Mouse (Mus musculus) kidney, embryonic 15.5 days (tissue): ENCODE results near the gene Furin. TPM values are rescaled to one million over a fixed set of nuclear protein-coding genes. Genes with fewer than 3 reads are reported as not detected.

Experiments
- ATAC-seq: fragments of 200-750 bp; cut with Nextera tagmentation; replicated peaks from 2 replicates; pipeline ENCODE4 v1.8.0; 2017; ENCODE audit warnings: moderate TSS enrichment; ENCODE audit not compliant: low FRiP score
- H3K27ac ChIP-seq: fragments of 300-500 bp; sonication (generic); 2 replicates; pipeline ENCODE4 v1.5.1; 2015; ENCODE audit warnings: mild to moderate bottlenecking, inconsistent platforms
- H3K27me3 ChIP-seq: fragments of 300-500 bp; sonication (generic); 2 replicates; pipeline ENCODE4 v1.6.1; 2015; ENCODE audit warnings: inconsistent platforms
- H3K36me3 ChIP-seq: fragments of 300-500 bp; sonication (generic); 2 replicates; pipeline ENCODE4 v1.6.1; 2015; ENCODE audit warnings: inconsistent platforms
- H3K4me1 ChIP-seq: fragments of 300-500 bp; sonication (generic); 2 replicates; pipeline ENCODE4 v1.6.1; 2015; ENCODE audit warnings: inconsistent platforms
- H3K4me2 ChIP-seq: fragments of 300-500 bp; sonication (generic); 2 replicates; pipeline ENCODE4 v1.6.1; 2015; ENCODE audit warnings: moderate library complexity, mild to moderate bottlenecking, inconsistent platforms
- H3K4me3 ChIP-seq: fragments of 300-500 bp; sonication (generic); replicated peaks from 2 replicates; pipeline ENCODE4 v1.5.1; 2015; ENCODE audit warnings: mild to moderate bottlenecking, inconsistent platforms
- H3K9ac ChIP-seq: fragments of 300-500 bp; sonication (generic); 2 replicates; pipeline ENCODE4 v1.6.1; 2015; ENCODE audit warnings: mild to moderate bottlenecking, inconsistent platforms
- H3K9me3 ChIP-seq: fragments of 300-500 bp; sonication (generic); replicated peaks from 2 replicates; pipeline ENCODE4 v1.6.1; 2016; ENCODE audit warnings: inconsistent platforms
- WGBS: fragments of 180-500 bp; shearing (Covaris S2); methylation state at CpG from one replicate; pipeline ENCODE4 v1.1.7; 2015; ENCODE audit warnings: mixed read lengths; 5-methylcytosine and 5-hydroxymethylcytosine counted together
- polyA plus RNA-seq: library from polyadenylated mRNA; unstranded; fragments of >200 nt; fragmentation: Nextera tagmentation; extraction: Ambion mirVana; gene quantifications from 2 replicates; pipeline ENCODE4 v1.2.1, GENCODE M21; 2015

Gene Furin
- polyA plus RNA-seq, 1 experiment from 2014 or later = 13.5 TPM

DNA sequence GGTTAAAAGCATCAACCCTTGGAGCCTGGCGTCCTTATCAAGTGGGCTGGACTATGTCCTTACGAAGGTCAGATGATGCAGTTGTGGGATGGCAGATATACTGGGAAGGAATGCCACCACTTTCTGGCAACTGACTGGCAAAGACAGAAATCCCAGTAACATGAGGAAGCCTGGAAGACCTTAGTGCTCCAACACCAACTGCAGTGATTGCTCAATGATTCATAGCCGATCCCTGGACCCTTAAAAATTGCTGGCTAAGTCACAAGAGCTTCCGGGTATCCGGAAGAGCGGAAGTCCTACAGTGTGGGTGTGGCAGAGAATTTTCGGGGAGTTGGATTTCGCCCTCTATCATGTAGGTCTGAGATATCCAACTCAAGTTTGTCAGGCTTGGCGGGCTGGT lies 59.1 kb downstream of the Furin start:
- ATAC-seq = no peak
- Histone ChIP-seq H3K9me3 (no peaks in the 10 kb centered on the region), H3K4me3 (no peak overlapping the region), H3K4me2 (no peak overlapping the region), H3K27me3 (no peaks in the 10 kb centered on the region), H3K9ac (no peak overlapping the region), H3K27ac (no peak overlapping the region), H3K36me3 (peaks cover 16% of the 10 kb centered on the region), H3K4me1 (peaks cover 32% of the 10 kb centered on the region)
- WGBS = 80% methylated on average over 9 of the region's 9 CpGs

DNA sequence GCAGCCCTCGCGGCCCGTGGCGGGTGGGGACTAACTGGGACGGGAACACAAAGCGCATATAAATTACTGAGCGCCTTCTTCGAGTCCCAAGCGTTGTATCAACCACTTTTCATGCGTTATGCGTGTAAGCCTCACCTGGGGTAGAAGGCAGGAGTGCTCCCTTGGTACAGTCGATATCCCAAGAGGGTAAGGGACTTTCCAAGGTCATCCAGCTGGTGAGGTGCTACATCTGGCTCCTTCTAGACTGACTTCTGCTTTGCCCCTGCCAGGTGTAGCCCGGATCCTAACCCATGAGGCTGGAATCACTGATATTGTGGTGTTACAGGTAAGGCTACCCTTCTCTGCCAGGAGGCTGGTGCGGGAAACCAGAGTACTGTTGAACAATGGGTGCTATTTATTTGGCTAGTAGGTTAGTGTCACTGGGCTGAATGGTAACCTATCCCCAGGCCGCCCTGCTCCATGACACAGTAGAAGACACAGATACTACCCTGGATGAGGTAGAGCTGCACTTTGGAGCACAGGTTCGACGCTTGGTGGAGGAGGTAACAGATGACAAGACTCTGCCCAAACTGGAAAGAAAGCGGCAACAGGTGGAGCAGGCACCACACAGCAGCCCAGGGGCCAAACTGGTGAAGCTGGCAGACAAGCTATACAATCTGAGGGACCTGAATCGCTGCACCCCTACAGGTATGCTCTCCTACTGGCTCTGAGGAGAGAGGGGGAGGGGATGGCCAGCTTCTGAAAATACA lies 61.8 kb downstream of the Furin start:
- no peak for ATAC-seq
- H3K4me2 ChIP-seq = peak overlapping the region; percentile 85

DNA sequence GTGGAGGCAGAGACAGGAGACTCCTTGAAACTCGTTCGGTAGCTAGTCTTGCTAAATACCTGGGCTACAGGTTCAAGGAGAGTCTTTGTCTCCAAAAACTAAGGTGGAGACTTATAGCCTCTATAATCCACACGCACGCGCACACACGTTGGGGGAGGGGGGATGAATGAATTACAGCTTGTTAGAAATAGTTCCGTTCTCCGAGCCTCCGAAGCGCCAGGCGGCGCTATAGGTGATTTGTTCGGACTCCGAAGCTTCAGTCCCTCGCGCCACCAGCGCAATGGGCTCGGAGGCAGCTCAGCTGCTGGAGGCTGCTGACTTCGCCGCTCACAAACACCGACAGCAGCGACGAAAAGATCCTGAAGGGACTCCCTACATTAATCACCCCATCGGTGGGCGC lies 62.4 kb downstream of the Furin start, which contains the start of gene Hddc3:
Hddc3 (plus strand) TSS at position 247 of the 400 bp plus-strand sequence.
- Histone ChIP-seq H3K4me3 (peak within 1 kb of the TSS; percentile 59), H3K9me3 (no peaks in the 10 kb centered on the region), H3K27me3 (no peaks in the 10 kb centered on the region), H3K36me3 (peaks cover 11% of the 10 kb centered on the region; the same call in 1 of the 2 replicates), H3K27ac (peak within 1 kb of the TSS; percentile 77), H3K9ac (peak within 1 kb of the TSS; percentile 75), H3K4me2 (peak within 1 kb of the TSS; percentile 85), H3K4me1 (peaks cover 52% of the 10 kb centered on the region)
- ATAC-seq = no peak
- under 1% methylated on average over 25 of the region's 25 CpGs for WGBS

More for the DNA sequence above, 61.8 kb downstream of the Furin start:
- Histone ChIP-seq H3K4me3 (peak overlapping the region; percentile 59), H3K4me1 (peaks cover 51% of the 10 kb centered on the region), H3K27me3 (no peaks in the 10 kb centered on the region), H3K9ac (peak overlapping the region; percentile 75), H3K36me3 (peaks cover 5% of the 10 kb centered on the region; the same call in 1 of the 2 replicates), H3K27ac (peak overlapping the region; percentile 77), H3K9me3 (no peaks in the 10 kb centered on the region)
- WGBS = 23% methylated on average over 19 of the region's 19 CpGs

DNA sequence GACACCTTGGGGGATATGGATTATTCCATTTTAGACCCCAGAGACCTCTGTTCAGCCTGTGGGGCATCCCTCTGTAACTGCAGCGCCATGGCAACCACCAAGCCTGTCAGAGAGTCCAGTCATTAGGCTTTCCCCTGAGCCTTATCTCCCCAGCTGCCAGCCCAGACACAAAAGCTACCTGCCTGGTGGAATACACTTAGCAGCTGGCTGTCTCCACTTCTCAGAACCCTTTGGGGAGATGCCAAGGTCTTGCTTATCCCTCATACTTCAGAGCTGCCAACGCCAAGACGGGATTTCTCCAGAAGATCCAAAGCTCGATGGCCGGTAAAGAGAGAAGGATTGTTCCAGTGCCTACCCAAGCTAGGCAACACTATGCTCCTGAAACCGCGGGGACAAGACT lies 63.4 kb downstream of the Furin start:
- H3K4me1 ChIP-seq = peaks cover 47% of the 10 kb centered on the region
- H3K4me2 ChIP-seq = no peak overlapping the region
- H3K36me3 ChIP-seq = peaks cover 22% of the 10 kb centered on the region
- no peaks in the 10 kb centered on the region for H3K27me3 ChIP-seq
- no peak for ATAC-seq
- no peak overlapping the region for H3K4me3 ChIP-seq
- H3K9me3 ChIP-seq = no peaks in the 10 kb centered on the region
- H3K27ac ChIP-seq = no peak overlapping the region
- WGBS = 76% methylated on average over 7 of the region's 7 CpGs
- no peak overlapping the region for H3K9ac ChIP-seq

DNA sequence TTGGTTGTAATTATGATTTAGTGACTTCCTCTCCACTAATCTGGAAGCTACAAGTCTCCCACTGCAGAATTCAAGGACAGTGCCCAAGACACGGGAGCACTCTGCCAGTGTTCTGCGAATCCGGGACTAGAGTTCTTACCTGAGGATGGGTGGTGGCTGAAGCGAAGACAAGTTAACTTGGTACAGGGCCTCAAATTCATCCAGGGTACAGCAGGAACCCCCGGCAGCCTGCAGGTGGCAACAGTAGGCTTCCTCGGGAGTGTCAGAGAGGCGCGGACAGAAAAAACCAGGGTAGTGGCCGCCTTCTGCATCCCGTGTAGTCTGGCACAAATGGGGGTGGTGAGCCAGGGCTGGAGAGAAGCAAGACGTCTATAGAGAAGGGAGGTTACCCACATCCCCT lies 64.4 kb downstream of the Furin start, which contains the start of gene Unc45a:
Unc45a (minus strand) TSS at position 213 of the 400 bp plus-strand sequence.
- WGBS = 1% methylated on average over 11 of the region's 11 CpGs
- H3K36me3 ChIP-seq = peaks cover 32% of the 10 kb centered on the region
- ATAC-seq = peak; percentile 65
- peak within 1 kb of the TSS; percentile 93 for H3K27ac ChIP-seq
- peak within 1 kb of the TSS; percentile 58 for H3K9ac ChIP-seq
- H3K4me1 ChIP-seq = peaks cover 42% of the 10 kb centered on the region
- H3K9me3 ChIP-seq = no peaks in the 10 kb centered on the region
- peak within 1 kb of the TSS; percentile 77 for H3K4me3 ChIP-seq
- H3K27me3 ChIP-seq = no peaks in the 10 kb centered on the region
- H3K4me2 ChIP-seq = peak within 1 kb of the TSS; percentile 87

DNA sequence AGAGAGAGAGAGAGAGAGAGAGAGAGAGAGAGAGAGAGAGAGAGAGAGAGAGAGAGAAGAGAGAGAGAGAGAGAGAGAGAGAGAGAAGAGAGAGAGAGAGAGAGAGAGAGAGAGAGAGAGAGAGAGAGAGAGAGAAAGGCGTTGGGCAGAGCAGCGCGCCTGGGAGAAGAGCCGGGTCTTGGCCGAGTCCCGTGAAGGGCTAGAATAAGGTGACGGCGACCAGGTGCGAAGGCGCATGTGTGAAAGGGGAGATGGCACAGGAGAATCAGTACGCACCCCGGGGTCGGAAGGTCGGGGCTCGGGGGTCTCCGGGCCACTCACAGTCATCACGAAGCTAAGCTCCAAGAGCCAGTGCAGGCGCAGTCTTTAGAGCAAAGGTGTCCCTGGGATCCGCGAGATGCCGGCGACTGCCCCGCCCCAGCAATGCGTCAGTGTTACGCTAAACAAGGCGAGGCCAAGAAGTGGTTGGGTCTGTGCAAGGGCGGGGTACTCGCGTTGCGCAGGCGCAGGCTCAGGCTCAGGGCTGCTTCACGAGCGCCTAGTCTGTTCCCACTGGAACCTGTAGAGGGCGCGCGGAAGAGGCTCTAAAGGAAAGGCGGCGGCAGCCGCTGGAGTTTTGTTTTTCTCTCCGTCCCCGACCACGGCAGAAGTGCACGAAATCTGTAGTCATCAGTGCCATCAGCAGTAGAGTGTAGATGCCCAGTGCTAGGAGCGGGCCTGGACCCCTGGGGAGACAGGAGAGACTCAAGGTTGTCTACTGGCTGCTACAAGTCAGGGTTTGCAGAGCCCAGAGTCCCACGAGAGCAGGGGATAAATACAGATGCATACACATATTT lies 65.2 kb downstream of the Furin start:
- peak; percentile 98 for ATAC-seq
- H3K27me3 ChIP-seq = no peaks in the 10 kb centered on the region
- peak overlapping the region; percentile 59 for H3K9ac ChIP-seq
- no peaks in the 10 kb centered on the region for H3K9me3 ChIP-seq
- H3K4me2 ChIP-seq = peak overlapping the region; percentile 87
- under 1% methylated on average over 45 of the region's 45 CpGs for WGBS
- H3K4me3 ChIP-seq = peak overlapping the region; percentile 77
- peaks cover 37% of the 10 kb centered on the region for H3K36me3 ChIP-seq
- peaks cover 42% of the 10 kb centered on the region for H3K4me1 ChIP-seq
- H3K27ac ChIP-seq = peak overlapping the region; percentile 93

DNA sequence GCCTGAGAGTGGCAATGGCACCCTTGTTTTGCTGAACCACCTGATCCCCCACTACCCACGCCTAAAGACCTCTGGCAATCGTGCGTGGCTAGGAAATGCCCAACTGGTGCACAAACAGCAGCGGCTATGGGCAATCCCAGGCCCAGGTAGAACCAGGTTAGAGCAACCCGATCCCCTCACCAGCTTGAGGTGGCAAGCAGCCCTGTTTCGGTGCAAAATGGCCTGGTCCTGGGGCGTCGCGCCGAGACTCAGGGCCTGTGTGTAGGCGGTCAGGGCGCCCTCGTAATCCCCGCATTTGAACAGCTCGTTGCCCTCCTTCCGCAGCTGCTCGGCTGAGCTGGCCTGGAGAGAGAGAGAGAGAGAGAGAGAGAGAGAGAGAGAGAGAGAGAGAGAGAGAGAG lies 65.9 kb downstream of the Furin start:
- ATAC-seq = no peak
- no peak overlapping the region for H3K27ac ChIP-seq
- H3K9me3 ChIP-seq = no peaks in the 10 kb centered on the region
- H3K4me2 ChIP-seq = peak overlapping the region; percentile 87
- H3K36me3 ChIP-seq = peaks cover 43% of the 10 kb centered on the region
- peaks cover 42% of the 10 kb centered on the region for H3K4me1 ChIP-seq
- peak overlapping the region; percentile 59 for H3K9ac ChIP-seq
- H3K4me3 ChIP-seq = peak overlapping the region; percentile 77
- no peaks in the 10 kb centered on the region for H3K27me3 ChIP-seq
- 8% methylated on average over 16 of the region's 17 CpGs for WGBS

Other genes starting within 250 kb of the Furin start
- 17.1 and 21.9 TPM in 2 replicates for gene Sema4b, start 218.6 kb downstream of the Furin start, polyA plus RNA-seq
- 108 and 122 TPM in 2 replicates for gene Cib1, start 172.6 kb downstream of the Furin start, polyA plus RNA-seq
- 3.5 and 3.9 TPM in 2 replicates for gene Gdpgp1, start 172.6 kb downstream of the Furin start, polyA plus RNA-seq
- gene Ttll13, start 159.1 kb downstream of the Furin start, polyA plus RNA-seq = 1.2 and 2.1 TPM in 2 replicates
- 47.5 and 48.3 TPM in 2 replicates for gene Ngrn, start 144.2 kb downstream of the Furin start, polyA plus RNA-seq
- 14.6 and 15.4 TPM in 2 replicates for gene Vps33b, start 135.8 kb downstream of the Furin start, polyA plus RNA-seq
- 137 and 150 TPM in 2 replicates for gene Prc1, start 111.0 kb downstream of the Furin start, polyA plus RNA-seq
- gene Rccd1, start 81.0 kb downstream of the Furin start, polyA plus RNA-seq = 9.5 and 12.3 TPM in 2 replicates
- gene Unc45a, start 64.4 kb downstream of the Furin start, polyA plus RNA-seq = 38.9 and 41.1 TPM in 2 replicates
- gene Hddc3, start 62.3 kb downstream of the Furin start, polyA plus RNA-seq = 18.9 and 21.1 TPM in 2 replicates
- gene Man2a2, start 34.1 kb downstream of the Furin start, polyA plus RNA-seq = 16.2 and 20.8 TPM in 2 replicates
- 14.9 and 18.5 TPM in 2 replicates for gene Fes, start 17.5 kb downstream of the Furin start, polyA plus RNA-seq
- gene Blm, start 129.7 kb upstream of the Furin start, polyA plus RNA-seq = 26.8 and 27.1 TPM in 2 replicates